Mouse (Mus musculus) cerebral cortex, adult 2 months (tissue): ENCODE results near the gene Ctbp2.

Source experiments
- WGBS: fragments of 180-500 bp; shearing (Covaris S2); methylation state at CpG from one replicate; pipeline ENCODE4 v1.1.7; 2018; 5-methylcytosine and 5-hydroxymethylcytosine counted together

Gene Ctbp2

DNA sequence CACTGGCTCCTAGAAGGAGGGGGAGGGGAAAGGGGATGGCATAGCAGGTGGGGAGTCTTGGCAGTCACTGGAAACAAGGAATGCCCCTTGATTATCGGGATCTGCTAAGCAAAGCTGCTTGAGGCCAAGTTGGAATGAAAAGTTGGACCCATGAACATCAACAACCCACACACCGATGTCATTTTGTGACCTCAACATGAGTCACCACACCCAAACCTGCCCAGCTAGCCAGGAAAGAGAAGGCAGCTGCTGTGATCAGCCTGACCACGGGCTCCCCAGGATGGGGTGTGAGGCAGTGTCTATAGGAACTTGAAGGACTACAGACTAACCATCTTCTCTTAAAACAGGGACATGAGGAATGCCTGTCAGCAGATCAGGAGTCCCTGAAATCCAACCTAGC is 38.7 kb downstream of the Ctbp2 start:
- WGBS, result 87% methylated on average over 3 of the region's 3 CpGs

DNA sequence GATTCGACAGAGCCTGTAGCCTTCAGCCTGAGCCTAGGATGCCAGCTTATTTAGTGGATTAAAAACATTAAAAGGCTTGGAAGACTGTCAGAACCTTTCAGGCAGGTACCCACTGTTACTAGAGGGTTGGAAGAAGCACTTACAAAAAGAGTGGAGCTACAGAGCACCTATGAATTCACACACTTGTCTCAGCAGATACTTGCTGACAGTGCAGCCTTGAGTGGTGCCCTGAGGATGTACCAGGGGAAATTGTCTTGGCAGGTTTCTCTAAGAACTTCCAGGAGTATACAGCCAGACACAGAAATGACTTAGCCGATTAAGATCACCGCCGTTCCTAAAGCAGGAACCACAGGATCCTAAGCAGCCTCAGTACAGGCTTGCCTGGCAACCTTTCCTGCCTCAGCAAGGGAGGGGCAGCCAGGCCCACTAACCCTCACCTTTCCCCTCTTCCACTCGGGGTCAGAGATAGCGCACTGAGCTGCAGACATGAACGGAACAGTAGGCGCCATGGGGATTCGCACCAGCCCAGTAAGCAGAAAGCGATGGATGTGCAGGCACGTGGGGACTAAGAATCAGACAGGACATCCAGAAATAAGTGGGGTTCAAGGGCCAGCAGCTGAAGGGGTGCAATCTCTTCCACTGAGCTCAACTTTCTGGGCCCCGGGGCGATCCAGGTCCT is 40.1 kb downstream of the Ctbp2 start:
- 88% methylated on average over 13 of the region's 13 CpGs for WGBS

DNA sequence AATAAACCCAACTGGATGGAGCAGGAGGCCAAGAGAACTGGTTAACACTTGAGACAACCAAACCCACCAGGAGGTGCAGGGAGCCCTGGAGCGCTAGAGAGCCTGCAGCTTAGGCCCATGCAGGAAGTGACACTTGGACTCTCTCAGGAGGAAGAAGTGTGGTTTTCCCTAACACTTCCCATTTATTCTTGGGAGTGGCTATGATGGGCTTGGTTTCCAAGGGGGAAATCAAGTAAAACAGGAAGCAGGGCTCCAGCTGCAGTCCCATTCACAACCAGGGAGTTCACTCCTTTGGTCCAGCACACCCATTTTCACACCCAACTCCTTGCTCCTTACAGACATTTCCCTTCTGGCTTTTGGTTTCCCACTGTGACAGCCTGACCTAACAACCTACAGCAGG is 45.2 kb downstream of the Ctbp2 start:
- WGBS, result 69% methylated on average over 1 of the region's 1 CpGs

DNA sequence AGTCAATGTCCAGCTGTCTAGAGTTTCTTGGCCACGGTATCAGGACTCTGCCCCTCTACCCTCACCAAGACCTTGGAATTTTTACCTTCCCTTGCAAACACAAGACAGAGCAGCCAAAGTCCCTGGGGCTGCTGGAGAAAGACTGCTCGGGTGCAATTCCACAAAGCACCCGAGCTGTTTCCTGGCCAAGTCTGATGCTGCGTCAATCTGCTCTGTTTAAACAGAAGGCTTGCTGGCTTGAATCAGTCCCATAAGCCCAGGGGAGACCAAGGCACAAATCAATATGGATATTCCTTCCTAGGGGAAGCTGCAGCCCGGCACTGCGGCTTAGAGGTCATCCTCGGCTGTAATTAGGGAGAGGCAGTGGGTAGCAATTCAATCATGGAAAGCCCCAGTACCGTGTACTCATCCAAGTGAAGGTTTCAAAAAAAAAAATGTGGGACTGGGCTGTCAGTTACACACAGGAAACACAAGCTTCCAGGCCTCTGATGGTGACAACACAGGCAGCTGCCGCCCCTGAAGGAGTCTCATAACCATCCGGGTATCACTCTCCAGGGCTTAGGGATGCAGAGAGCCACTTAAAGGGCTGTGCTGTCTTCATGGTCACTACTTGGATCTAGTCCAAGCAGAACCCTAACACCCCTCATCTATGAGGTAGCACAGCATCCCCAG is 49.6 kb downstream of the Ctbp2 start:
- WGBS, result 60% methylated on average over 10 of the region's 10 CpGs

DNA sequence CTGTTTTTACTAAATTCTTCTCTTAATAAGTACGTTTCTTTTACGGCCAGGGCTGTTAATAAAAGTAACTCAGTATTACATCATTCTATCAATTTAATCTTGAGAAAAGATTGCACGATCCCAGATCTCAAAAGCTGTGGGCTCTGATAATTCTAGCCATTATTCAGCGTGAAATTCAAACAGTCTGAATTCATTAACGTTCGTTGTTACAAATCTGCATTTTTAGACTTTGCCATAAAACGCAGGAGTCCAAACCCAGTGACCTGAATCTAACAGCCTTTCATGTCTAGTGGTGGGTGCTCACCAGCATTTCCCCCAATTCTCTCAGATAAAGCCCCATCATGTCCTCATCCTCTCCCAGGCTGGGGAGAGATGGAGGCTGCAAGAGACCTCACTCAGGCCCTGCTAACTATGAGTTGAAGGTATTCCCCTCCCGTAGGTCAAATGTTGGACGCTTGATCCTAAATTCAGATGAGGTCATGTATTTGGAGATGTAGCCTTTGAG is 51.0 kb downstream of the Ctbp2 start:
- 74% methylated on average over 9 of the region's 9 CpGs for WGBS

DNA sequence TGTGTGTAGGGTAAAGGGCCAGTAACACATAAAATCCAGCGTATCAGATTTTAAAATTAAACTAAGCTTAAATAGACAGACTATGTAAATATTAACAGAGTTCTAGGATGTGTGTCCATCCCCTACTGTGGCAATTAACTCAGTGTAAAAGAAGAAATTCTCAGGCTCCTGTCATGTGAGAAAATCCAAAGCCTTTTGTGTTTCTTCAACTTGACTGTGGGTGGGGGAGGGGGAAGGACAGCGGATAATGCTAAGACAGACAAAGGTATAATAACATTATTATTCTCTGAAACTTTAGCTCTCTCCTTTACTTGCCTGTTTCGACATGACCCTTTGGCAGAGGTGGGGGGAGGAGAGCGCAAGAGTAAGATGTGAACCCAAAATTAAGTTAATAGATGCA is 51.6 kb downstream of the Ctbp2 start:
- WGBS, result 81% methylated on average over 4 of the region's 4 CpGs

DNA sequence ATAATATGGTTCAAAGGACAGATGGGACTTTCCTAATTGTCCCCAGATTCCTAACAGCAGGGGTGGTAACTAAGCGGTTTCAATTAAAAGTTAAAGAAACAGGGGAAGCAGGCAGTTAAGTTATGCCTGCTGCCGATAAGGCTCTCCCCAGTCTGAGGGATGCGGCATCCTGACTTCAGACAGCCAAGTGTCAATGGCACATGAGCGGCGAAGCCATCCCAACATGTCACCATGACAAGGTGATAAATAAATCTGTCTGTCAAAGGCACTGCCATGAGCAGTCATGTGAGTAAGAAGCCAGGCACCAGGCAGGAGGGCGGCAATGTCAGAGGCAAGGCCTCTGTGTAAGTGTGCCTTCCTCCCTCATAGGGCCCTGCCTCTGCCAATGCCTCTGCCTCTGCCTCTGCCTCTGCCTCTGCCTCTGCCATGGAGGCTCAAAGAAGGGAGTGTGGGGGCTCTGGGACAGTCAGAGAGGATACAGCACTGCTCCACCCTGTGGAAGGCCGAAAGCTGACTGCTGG is 56.8 kb downstream of the Ctbp2 start:
- 61% methylated on average over 7 of the region's 7 CpGs for WGBS

DNA sequence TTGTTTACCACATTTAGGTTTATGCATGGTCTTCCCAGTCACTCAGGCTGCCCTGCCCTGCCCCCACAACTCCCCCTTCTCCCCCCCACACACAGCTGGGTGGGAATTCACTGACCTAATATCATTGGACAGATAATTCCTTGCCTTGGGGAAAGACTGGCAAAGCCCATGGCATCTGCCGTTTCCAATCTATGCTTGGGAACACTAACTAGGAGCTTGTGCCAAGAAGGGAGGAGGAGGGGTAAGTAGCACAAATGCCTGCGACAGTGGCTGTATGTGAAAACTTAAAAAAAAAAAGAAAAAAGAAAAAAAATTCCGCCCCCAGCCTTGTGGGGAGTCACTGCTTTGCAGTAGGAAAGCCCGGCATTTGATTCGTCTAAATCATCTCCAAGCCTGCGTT is 57.4 kb downstream of the Ctbp2 start:
- 28% methylated on average over 6 of the region's 6 CpGs for WGBS

DNA sequence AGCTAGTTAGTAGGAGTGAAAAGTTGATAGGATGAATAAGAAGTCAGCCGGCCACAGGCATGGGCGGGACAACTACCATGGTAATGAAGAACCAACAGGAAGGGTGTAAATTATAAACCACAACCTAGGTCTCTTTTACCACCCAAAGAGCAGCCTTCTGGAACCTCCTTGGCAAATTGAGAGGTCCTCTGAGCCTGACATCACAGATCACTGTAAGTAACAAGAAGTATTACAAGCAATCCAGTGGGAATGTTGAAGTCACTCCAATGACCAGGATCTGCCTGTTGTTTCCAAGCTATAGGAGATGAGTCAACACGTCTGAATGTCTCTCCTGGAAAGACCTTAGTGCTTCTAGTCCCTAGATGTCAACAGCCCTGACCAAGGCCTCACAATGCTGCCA is 62.1 kb downstream of the Ctbp2 start:
- WGBS, result 94% methylated on average over 3 of the region's 3 CpGs

DNA sequence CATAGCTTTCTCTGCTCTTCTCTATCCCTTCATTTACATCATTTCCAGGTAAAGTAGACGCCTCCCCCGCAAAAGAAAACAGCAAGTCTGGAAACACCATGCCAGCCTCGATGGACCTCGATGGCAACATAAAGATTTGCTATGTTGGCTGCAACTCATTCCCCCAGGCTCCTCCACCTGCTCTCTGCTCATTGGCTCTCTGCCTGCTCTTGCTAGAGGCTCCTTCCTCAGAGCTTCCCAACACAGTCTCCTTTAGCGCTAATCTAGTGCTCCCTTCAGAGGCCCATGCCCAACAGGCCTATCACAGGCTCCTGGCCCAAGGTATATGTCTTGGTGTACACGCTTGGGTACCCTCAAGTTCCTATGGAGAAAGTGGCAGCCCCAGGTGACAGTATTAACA is 64.0 kb downstream of the Ctbp2 start:
- WGBS, result 79% methylated on average over 6 of the region's 6 CpGs

DNA sequence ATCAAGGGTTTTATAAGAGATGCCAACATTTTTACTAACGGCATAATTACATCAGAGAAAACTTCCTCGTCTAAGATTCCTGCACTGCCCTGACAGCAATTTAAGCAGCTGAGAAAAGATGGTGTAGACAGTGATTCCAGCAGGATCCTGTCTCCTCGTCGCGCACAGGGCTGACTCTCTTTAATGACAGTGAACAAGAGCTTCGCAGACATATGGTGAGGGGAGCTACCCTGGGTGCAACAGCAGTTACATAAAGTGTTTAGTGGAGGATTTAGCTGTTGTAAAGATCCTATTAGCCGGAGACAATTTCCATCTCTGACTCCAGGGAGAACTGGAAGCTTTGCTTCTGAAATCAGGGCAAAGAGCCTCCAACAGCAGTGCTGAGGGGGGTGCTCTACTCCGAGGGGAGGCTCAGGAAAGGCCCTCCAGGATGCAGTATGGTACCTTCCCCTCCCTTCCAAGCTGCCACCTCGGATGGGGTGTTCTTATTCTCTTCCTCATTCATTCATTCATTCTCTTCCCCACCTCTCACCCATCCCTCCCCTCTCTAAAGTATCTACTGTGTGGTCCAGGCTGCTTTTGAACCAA is 64.5 kb downstream of the Ctbp2 start:
- WGBS, result 39% methylated on average over 9 of the region's 9 CpGs

DNA sequence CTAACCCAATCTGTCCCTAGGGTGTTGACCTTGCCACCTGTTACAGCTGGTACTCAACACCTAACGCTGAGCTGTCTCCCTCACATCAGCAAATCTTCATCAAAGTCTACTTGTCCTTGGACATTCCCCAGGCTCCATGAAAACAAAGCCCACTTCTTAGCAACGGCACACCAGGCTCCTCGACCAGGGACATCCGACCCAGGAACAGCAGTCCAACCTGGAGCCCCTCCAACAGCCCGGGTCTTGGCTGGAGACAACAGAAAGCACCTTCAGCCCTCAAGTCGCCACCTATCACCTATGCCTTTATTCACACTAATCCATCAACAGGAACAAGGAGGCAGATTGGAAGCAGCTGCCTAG is 65.0 kb downstream of the Ctbp2 start:
- 61% methylated on average over 6 of the region's 6 CpGs for WGBS

DNA sequence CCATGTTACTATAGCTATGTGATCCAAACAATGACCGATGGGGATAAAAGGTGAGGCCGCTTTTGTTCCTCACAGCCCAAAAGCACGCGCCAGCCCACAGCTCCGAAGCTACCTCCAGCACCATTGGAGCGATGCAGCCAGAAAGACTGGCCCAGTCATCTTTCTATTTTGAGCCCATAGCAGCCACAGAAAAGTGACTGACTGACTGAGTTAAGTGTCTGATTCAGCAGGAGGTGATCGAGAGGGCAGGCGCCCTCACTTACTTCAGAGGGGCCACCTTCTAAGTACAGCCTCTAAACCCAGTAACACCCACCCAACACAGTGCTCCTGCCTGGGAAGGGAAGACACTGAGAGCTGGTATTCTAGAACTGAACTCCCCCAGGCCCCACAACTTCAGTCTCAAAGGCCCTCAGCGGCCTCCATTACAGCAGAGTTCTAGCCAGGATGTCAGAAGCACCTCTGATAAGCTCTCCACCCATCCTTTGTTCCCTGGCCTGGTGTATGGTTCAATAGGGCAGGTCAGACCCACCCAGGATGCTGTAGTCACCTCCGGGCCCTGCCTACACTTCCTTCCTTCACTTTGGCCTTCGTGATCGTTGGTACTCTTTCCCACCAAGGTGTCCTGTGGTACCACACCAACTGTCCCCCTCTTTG is 65.5 kb downstream of the Ctbp2 start:
- WGBS, result 86% methylated on average over 12 of the region's 12 CpGs

DNA sequence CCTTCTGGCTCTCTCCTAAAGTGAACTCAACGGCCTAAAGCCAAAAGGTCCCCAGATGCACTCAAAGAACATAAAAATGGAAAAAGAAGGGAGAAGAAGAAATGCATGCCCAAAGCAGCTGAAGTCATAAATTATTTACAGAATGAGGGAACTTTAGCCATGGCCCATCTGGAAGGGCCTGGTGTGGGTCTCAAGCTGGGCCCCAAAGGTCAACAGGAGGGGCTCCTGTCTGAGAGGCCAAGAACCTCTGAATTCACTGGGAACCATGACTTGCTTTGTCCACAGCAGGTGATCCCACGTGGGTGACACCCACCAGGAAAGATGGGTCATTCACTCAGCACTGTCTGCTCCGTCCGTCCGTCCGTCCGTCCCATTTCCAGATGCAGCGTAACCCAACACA is 67.2 kb downstream of the Ctbp2 start:
- 95% methylated on average over 8 of the region's 8 CpGs for WGBS

DNA sequence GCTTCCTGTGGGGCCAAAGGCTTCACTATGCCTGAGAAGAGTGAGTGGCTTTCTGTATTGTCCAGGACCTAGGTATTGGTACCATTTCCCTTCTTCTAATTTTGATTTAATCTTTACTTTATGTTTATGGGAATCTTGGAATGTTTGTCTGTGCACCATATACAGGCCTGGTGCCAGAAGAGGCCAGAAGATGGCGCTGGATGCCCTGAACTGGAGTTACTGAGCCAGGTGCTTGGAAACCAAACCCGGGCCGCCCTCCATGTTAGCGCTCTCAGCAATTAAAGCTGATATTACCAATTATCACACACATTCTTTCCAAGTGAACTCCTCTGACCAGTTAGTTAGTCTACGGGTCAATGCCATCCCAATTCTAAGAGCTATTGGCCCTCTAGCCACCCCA is 69.7 kb downstream of the Ctbp2 start:
- WGBS, result 95% methylated on average over 5 of the region's 5 CpGs

DNA sequence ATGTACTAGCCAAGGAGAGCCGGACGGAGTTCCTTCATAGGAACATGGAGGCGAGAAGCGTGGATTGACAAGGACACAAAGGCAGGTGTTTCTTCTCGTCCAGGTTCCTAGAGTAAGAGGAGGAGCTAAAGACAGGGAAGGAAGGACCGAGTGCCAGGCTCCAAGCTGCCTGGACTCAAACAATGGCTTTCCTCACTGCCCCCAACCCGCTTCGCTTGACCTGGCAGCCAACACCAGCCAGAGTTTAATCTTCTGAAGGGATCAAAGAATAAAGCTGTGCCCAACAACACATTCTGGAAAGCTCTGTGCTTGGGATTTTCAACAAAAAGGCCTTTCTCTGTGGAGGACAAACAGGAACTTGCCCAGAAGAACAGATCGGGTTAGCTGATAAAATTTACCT is 70.4 kb downstream of the Ctbp2 start:
- 71% methylated on average over 9 of the region's 9 CpGs for WGBS

DNA sequence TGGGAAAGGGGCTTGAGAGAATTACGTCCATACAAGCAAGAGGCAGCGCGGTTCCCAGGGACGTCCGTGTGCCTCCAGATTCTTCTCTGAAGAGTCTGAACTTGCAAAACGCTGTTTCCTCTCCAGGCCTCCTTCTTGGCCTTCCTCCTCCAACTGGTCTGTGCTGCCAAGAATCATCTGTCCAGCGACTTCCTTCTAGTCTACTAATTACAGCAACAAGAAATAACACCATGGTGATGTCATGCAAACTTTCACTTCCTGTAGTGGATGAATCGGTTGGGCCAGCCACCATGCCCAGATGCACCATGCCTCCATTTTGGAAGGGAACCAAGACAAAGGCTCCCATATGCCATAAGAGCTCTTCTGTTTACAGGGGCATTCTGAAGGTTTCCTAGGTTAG is 71.3 kb downstream of the Ctbp2 start:
- WGBS, result 59% methylated on average over 8 of the region's 8 CpGs

DNA sequence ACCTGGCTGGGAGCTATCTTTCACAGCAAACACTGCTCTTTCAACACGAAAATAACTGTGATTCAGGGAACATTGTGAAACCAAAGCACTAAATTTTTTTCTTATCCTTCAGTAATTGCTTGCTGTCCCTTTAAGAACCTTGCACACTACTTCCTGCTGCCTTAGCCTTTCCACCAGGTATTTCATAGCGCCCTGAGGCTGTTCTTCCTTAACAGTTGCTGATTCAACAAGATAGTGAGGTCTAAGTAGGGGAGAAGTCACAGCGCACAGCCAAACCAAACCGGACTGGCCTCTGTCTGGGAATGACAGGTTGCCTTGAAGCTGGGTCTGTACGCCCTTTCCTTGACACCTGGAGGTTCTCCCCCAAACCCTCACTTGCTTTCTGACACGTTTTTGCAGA is 73.5 kb downstream of the Ctbp2 start:
- WGBS, result 80% methylated on average over 6 of the region's 6 CpGs

DNA sequence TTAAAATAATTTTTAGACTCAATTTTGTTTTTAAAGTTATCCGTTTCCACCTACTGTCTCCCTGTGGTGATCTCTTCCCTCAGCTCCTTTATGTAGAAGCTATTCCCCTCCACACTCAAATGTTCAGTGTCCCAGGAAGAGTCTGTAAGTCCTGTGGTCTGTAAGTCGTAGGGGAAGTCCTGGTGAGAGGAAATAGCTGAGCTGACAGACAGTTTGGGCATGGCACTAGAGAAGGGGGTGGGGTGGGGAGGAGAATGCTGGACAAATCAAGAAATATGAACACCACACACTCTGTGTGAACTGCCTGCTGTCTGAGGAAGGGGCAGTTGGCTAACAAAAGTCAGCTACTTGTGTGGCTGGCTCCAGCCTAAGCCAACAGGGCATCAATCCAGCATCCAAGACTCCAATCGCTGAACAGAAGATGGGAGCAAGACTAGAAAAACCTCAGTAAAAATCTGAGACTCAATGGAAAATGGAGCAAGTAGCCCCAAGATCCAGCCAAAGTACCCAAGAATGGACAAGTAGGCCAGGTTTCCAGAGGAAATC is 76.0 kb downstream of the Ctbp2 start:
- WGBS, result 80% methylated on average over 3 of the region's 3 CpGs

DNA sequence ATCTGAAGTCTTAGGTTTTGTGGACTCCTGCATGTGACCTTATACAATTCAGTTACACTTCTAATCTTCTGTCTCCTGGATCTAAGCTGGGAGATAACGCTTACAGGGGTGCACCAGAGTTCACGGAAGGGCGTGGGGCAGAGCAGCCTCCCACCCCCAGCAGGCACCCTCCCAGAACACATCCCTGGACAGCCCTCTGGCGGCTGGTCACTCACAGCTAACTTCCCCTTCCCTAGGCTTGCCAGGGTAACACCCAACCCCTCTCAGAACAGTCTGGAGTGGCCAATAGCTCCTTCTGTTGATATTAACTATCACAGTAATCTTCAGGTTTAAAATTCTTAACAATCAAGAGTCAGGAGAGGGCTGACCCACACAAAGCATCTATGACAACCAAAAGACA is 76.9 kb downstream of the Ctbp2 start:
- 77% methylated on average over 4 of the region's 4 CpGs for WGBS

DNA sequence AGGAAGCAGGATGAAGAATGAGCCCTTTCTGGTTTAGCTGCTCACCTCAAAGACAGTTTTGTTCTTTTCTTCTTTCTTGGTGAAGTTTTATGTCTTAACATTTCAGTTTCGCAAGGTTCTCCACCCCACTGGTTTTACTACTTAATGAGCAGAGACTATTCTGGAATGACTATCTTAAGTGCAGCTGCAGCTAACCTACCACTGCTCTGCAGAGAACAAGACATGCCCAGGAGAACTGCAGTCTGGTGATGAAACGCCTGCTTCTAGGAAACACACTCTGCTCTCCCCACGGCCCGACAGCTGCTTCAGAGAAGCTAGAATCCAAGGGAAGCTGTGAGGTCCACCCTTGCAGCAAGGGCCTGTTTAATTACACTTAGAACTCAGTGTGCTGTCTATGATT is 79.4 kb downstream of the Ctbp2 start:
- WGBS, result 81% methylated on average over 4 of the region's 4 CpGs

DNA sequence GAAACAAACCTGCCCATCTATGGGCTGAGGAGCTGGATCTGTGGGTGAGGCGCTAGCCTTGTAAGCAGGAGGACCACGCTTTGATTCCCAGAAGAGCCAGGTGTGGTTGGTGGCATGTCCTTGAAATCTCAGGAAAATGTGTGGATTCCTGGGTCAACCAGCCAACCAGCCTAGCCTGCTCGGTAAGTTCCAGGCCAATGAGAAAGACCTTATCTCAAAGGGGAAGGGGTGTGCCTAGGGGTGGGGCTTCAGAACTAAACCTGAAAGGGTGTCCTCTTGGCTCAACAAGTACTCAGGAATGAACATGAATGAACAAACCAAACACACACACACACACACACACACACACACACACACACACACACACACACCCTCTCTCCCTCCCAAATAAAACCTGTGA is 82.4 kb downstream of the Ctbp2 start:
- WGBS, result 82% methylated on average over 3 of the region's 3 CpGs
